Mouse (Mus musculus): ENCODE measurements at regions not wholly inside any gene's neighbourhood (a gene's known extent, or its start where the extent isn't known, plus 50 kb on each side); places are given as distances from the start of the nearest gene placed in this dataset.

DNA sequence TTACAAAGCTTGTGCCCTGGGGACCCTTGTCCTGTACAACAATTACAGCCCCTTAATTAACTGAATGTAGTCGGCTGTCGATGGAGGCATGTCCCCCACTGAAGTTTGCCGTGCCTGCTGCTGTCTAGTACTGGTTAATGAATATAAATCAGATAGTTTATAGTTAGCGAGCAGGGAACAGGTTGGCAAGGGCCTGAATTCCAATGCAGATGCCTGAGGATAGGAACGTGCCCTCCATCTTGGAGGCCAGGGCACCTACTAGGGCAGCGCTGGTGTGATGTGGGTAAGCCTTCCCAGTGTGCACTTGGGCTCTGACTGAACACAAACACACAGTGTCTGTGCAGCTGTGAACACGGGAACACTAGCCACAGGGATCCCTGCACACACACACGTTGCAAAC is 108.0 kb upstream of the Lhx1 start:
- 32% methylated on average over 8 of the region's 8 CpGs for WGBS
- no peak for ATAC-seq
- H3K9me3 ChIP-seq (ENCODE audit: control insufficient read depth), result no peaks in the 10 kb centered on the region
- H3K4me3 ChIP-seq (ENCODE audit: low read depth, low read length), result no peak overlapping the region
- no peaks in the 10 kb centered on the region for H3K36me3 ChIP-seq (ENCODE audit: control insufficient read depth, insufficient read depth)
- no peak overlapping the region for H3K4me2 ChIP-seq (replicated peaks; ENCODE audit: low read depth)
- no peak for TF ChIP-seq CTCF (IDR thresholded peaks at IDR 0.05; ENCODE audit: low read depth)
- no peaks in the 10 kb centered on the region for H3K27me3 ChIP-seq (replicated peaks; ENCODE audit: control insufficient read depth, insufficient read depth, low read length)
- no peak overlapping the region for H3K9ac ChIP-seq (ENCODE audit: low read depth, low read length)
- no peak overlapping the region for H3K27ac ChIP-seq (ENCODE audit: low read depth, low read length)
- H3K4me1 ChIP-seq (replicated peaks; ENCODE audit: control insufficient read depth, insufficient read depth, low read length), result no peaks in the 10 kb centered on the region

DNA sequence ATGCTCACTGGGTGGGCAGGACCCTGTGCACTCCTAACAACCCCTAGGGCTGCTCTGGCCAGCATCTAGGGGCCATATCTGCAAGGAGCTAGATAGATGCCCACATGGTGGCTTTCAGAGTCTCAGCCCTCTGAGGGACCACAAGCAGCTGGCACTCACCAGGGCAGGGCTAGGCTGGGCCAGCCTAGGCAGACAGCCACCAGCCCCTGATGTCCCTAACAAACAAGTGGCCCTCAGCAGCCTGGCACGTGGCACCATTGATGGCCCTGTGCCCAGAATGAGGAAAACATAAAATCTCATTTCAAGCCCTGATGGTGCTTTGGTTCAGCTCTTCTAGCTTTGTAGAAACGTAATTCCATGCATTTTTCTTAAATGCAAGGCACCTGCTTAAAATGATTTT is 102.8 kb upstream of the Lhx1 start:
- no peak overlapping the region for H3K27ac ChIP-seq (ENCODE audit: low read depth, low read length)
- H3K9ac ChIP-seq (ENCODE audit: low read depth, low read length), result no peak overlapping the region
- H3K4me3 ChIP-seq (ENCODE audit: low read depth, low read length), result no peak overlapping the region
- WGBS, result 78% methylated on average over 2 of the region's 2 CpGs
- H3K4me1 ChIP-seq (replicated peaks; ENCODE audit: control insufficient read depth, insufficient read depth, low read length), result no peaks in the 10 kb centered on the region
- no peak overlapping the region for H3K4me2 ChIP-seq (replicated peaks; ENCODE audit: low read depth)
- no peak for ATAC-seq
- H3K36me3 ChIP-seq (ENCODE audit: control insufficient read depth, insufficient read depth), result no peaks in the 10 kb centered on the region
- no peaks in the 10 kb centered on the region for H3K27me3 ChIP-seq (replicated peaks; ENCODE audit: control insufficient read depth, insufficient read depth, low read length)
- no peaks in the 10 kb centered on the region for H3K9me3 ChIP-seq (ENCODE audit: control insufficient read depth)
- no peak for TF ChIP-seq CTCF (IDR thresholded peaks at IDR 0.05; ENCODE audit: low read depth)

DNA sequence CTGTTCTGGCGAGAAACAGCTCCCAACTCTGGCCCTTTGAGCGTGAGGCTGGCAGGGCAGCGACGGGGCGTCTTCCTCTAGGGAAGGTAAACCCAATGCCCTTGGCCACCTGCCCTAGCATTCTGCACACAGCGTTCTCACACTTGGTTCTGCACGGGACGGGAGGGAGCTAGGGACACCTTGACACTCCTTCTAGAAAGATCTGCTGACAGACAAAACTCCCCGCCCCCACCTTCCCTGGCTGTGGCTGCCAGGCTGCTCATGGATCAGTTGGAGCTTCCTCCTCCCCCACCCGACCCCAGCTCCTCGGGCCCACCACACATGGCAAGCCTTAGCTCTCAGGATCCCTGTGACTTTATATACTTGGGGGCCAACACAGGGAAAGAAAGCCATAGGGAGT is 102.3 kb upstream of the Lhx1 start:
- Histone ChIP-seq H3K36me3 (ENCODE audit: control insufficient read depth, insufficient read depth) (no peaks in the 10 kb centered on the region), H3K9me3 (ENCODE audit: control insufficient read depth) (no peaks in the 10 kb centered on the region), H3K4me2 (replicated peaks; ENCODE audit: low read depth) (no peak overlapping the region), H3K4me1 (replicated peaks; ENCODE audit: control insufficient read depth, insufficient read depth, low read length) (no peaks in the 10 kb centered on the region), H3K27me3 (replicated peaks; ENCODE audit: control insufficient read depth, insufficient read depth, low read length) (no peaks in the 10 kb centered on the region), H3K4me3 (ENCODE audit: low read depth, low read length) (no peak overlapping the region), H3K9ac (ENCODE audit: low read depth, low read length) (no peak overlapping the region), H3K27ac (ENCODE audit: low read depth, low read length) (no peak overlapping the region)
- no peak for TF ChIP-seq CTCF (IDR thresholded peaks at IDR 0.05; ENCODE audit: low read depth)
- 74% methylated on average over 11 of the region's 11 CpGs for WGBS
- ATAC-seq, result no peak

DNA sequence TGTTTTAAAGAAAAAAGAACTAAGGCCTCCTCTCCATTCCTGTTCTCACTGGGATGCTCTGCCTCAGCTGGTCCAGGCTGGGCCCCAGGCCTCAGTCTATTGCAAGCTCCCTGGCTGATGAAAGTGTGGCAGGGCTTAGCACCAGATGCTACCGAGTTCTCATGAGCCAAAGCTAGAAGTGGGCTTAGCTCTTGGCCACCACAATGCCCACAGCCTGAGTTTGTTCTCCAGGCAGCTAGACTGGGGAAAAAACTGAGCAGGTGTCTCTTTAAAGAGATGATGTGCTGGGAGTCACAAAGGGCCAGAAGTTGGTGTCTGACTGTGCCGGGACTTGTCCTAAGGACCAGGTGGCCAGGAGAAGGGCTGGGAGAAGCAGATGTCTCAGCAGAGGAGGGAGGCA is 101.9 kb upstream of the Lhx1 start:
- no peaks in the 10 kb centered on the region for H3K27me3 ChIP-seq (replicated peaks; ENCODE audit: control insufficient read depth, insufficient read depth, low read length)

DNA sequence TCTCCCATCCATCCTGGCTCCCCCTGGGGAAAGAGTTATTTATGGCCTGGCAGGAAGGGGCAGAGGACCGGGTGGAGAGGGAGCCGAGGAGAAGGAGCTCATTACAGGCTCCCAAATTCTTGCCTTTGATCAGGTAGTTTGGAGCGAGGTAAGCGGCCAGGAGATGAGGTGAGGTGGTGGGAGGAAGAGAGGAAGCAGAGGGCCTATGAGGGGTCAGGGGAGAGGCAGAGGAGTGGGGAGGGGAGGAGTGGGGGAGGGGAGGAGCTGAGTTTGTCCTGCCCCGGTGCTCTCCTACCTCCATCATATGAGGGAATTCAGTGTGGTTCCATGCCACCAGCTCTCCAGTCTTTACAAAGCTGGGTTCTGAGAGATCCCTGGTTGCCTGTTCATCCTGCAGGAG is 98.8 kb upstream of the Lhx1 start:
- Histone ChIP-seq H3K9me3 (ENCODE audit: control insufficient read depth) (no peaks in the 10 kb centered on the region), H3K36me3 (ENCODE audit: control insufficient read depth, insufficient read depth) (no peaks in the 10 kb centered on the region), H3K4me1 (replicated peaks; ENCODE audit: control insufficient read depth, insufficient read depth, low read length) (no peaks in the 10 kb centered on the region), H3K4me2 (replicated peaks; ENCODE audit: low read depth) (no peak overlapping the region), H3K27ac (ENCODE audit: low read depth, low read length) (no peak overlapping the region), H3K9ac (ENCODE audit: low read depth, low read length) (no peak overlapping the region), H3K27me3 (replicated peaks; ENCODE audit: control insufficient read depth, insufficient read depth, low read length) (no peaks in the 10 kb centered on the region), H3K4me3 (ENCODE audit: low read depth, low read length) (no peak overlapping the region)
- no peak for ATAC-seq
- WGBS, result 17% methylated on average over 5 of the region's 5 CpGs
- TF ChIP-seq CTCF (IDR thresholded peaks at IDR 0.05; ENCODE audit: low read depth), result no peak

More for the DNA sequence above, 101.9 kb upstream of the Lhx1 start:
- 61% methylated on average over 2 of the region's 2 CpGs for WGBS
- no peaks in the 10 kb centered on the region for H3K4me1 ChIP-seq (replicated peaks; ENCODE audit: control insufficient read depth, insufficient read depth, low read length)
- no peak overlapping the region for H3K9ac ChIP-seq (ENCODE audit: low read depth, low read length)
- H3K4me3 ChIP-seq (ENCODE audit: low read depth, low read length), result no peak overlapping the region
- no peak overlapping the region for H3K27ac ChIP-seq (ENCODE audit: low read depth, low read length)
- ATAC-seq, result no peak
- H3K36me3 ChIP-seq (ENCODE audit: control insufficient read depth, insufficient read depth), result no peaks in the 10 kb centered on the region
- no peak for TF ChIP-seq CTCF (IDR thresholded peaks at IDR 0.05; ENCODE audit: low read depth)
- H3K4me2 ChIP-seq (replicated peaks; ENCODE audit: low read depth), result no peak overlapping the region
- H3K9me3 ChIP-seq (ENCODE audit: control insufficient read depth), result no peaks in the 10 kb centered on the region

DNA sequence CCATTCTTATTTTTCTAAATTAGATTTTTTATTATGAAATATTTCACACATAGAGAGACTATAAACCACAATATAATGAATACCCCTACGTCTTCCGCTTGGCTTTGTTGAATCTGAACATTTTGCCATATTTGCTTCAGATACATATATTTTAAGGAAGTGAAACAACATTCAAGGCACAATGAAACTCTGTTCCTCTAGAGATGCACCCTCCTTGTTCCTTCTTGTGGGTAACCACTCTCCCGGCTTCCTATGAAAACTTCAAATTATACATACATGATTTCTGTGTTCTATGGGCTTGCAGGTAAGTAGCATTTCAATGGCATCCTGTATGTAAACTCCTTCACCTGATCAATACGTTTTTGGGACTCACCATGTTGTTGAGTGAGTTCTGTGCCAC is 94.4 kb upstream of the Lhx1 start:
- H3K4me1 ChIP-seq (replicated peaks; ENCODE audit: control insufficient read depth, insufficient read depth, low read length), result no peaks in the 10 kb centered on the region
- TF ChIP-seq CTCF (IDR thresholded peaks at IDR 0.05; ENCODE audit: low read depth), result no peak
- H3K36me3 ChIP-seq (ENCODE audit: control insufficient read depth, insufficient read depth), result no peaks in the 10 kb centered on the region
- ATAC-seq, result no peak
- no peak overlapping the region for H3K4me2 ChIP-seq (replicated peaks; ENCODE audit: low read depth)
- no peak overlapping the region for H3K4me3 ChIP-seq (ENCODE audit: low read depth, low read length)
- H3K27ac ChIP-seq (ENCODE audit: low read depth, low read length), result no peak overlapping the region
- H3K9me3 ChIP-seq (ENCODE audit: control insufficient read depth), result no peaks in the 10 kb centered on the region
- H3K27me3 ChIP-seq (replicated peaks; ENCODE audit: control insufficient read depth, insufficient read depth, low read length), result no peaks in the 10 kb centered on the region
- H3K9ac ChIP-seq (ENCODE audit: low read depth, low read length), result no peak overlapping the region
- WGBS, result 83% methylated on average over 4 of the region's 4 CpGs

DNA sequence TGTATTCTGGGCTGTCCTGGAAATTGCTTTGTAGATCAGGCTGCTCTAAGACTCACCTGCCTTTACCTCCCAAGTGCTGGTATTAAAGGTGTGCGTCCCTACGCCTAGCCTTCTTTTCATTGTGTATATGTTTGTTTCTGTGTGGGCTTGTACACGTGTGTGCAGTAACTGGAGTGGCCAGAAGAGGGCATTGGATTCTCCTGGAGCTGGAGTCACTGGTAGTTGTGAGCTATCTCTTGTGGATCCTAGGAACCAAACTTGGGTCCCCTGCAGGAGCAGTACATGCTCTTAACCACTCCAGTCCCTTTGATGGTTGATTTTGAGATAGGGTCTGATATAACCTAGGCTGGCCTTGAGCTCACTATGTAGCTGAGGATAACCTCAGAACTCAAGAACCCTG is 93.2 kb upstream of the Lhx1 start:
- Histone ChIP-seq H3K27ac (ENCODE audit: low read depth, low read length) (no peak overlapping the region), H3K4me2 (replicated peaks; ENCODE audit: low read depth) (no peak overlapping the region), H3K4me1 (replicated peaks; ENCODE audit: control insufficient read depth, insufficient read depth, low read length) (no peaks in the 10 kb centered on the region), H3K36me3 (ENCODE audit: control insufficient read depth, insufficient read depth) (no peaks in the 10 kb centered on the region), H3K9ac (ENCODE audit: low read depth, low read length) (no peak overlapping the region), H3K9me3 (ENCODE audit: control insufficient read depth) (no peaks in the 10 kb centered on the region), H3K27me3 (replicated peaks; ENCODE audit: control insufficient read depth, insufficient read depth, low read length) (no peaks in the 10 kb centered on the region), H3K4me3 (ENCODE audit: low read depth, low read length) (no peak overlapping the region)
- WGBS, result 90% methylated on average over 3 of the region's 3 CpGs
- peak; percentile 56 for TF ChIP-seq CTCF (IDR thresholded peaks at IDR 0.05; ENCODE audit: low read depth)
- no peak for ATAC-seq

Measured in intestine, postnatal 0 days (tissue).